Mouse (Mus musculus): ENCODE measurements around the gene Nbeal1.

The Nbeal1 gene

GRCm38 (mm10) chr1:60344670-60345069, 164.3 kb downstream of the Nbeal1 start:
- DNase-seq, result no peak

GRCm38 (mm10) chr1:60345712-60346111, 165.3 kb downstream of the Nbeal1 start:
- DNase-seq, result peak; percentile 76

GRCm38 (mm10) chr1:60352786-60353185, 172.4 kb downstream of the Nbeal1 start:
- DNase-seq, result no peak

DNA sequence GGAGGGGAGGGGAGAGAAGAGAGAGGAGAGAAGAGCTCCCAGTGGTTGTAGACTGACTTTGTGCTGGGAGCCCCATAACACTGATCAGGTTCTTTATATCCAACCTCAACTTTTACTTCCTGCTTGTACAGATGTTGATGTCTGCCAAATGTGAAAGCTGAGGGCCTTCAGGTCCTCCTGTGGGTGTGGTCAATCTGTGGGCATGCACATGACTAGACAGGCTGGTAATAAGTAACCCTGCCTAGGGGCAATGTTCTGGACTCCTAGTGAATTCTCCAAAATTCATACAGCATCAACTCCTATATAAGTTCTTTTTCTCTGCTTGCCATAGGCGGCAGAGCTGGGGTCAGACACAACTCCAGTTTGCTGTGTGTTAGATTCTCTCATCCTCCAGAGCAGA, 181.2 kb downstream of the Nbeal1 start:
- DNase-seq, result no peak

GRCm38 (mm10) chr1:60376556-60376955, 196.2 kb downstream of the Nbeal1 start:
- no peak for DNase-seq

GRCm38 (mm10) chr1:60381910-60382309, 201.5 kb downstream of the Nbeal1 start:
- DNase-seq, result no peak
